Mouse (Mus musculus): Measurements from ENCODE around the gene Lrrc4. TPM values are rescaled to one million over a fixed set of nuclear protein-coding genes. Genes with fewer than 3 reads are reported as not detected.

Gene Lrrc4
- polyA plus RNA-seq, 1 experiment: 0.82 TPM

DNA sequence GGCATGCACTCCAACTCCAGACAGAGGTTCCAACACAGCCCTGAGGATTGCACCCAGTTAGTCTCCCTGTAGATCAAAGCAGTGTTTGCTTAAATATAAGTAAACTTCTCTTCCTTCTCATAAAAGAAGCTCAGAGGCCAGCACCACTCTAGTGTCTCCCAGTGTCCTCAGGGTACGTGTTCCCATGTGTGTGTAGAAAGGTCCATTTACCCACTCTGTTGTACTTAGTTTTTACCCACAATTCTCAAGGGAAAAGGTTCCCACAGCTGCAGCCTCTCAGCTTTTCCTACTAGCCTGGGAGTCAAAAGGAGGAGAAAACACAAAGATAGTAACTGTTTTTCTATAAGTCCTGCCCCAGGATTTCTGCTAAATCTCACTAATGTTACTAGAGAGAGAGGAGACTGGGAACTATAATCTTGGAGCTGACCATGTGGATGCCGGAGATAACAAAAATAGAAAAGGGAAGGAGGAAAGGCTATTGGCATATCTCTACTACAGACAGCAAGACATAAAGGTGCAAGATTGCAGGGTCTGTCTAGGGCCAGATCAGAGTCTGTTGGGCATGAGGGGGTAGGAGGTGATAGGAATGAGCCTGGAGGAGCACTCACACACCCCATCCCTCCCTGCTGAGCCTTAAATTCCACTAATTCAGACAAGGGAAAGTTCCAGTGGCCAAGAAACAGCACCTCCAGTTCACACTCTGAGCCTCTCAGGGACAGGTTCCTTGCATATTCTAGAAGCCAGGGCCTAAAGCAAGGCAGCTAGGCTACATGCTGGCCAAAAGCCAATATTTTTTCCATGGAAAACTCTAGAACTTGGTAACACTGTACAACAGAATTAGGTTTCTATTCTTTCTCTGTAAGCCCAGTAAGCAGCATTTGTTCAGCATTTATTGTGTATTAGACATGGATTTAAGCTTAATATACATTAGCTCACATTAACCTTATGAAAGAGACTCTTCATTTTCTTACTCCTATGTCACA lies 25.9 kb upstream of the Lrrc4 start:
- H3K4me1 ChIP-seq (ENCODE audit: control insufficient read depth, insufficient read depth, low read length): peaks cover 2% of the 10 kb centered on the region; the same call in 1 of the 2 replicates
- TF ChIP-seq CTCF (IDR thresholded peaks at IDR 0.05; ENCODE audit: insufficient read depth, low read length): no peak
- TF ChIP-seq POLR2A (IDR thresholded peaks at IDR 0.05; ENCODE audit: borderline replicate concordance, extremely low read depth, low read depth, low read length): no peak
- 66% methylated on average over 2 of the region's 2 CpGs for WGBS
- no peak overlapping the region for H3K4me3 ChIP-seq (replicated peaks; ENCODE audit: extremely low read depth, low read depth, low read length)
- DNase-seq: no peak

DNA sequence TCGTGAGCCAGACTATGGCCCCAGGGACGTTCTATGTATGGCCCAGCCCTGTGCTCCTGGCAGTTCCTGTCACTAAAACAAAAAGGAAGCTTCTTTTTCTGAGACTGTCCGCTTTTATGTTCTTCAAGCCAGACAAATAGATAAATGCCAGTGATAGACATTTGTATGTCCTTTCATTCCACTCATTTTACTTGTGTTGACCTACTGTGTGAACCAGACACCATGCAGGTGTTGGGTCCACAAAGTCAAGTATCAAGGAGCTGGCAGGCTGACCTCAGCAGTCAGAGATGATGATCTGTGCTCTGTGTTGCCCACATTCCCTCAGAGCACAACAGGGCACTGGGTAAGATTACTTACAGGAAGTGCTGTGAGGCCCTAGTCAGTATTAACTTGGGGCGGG lies 25.2 kb upstream of the Lrrc4 start:
- 77% methylated on average over 4 of the region's 4 CpGs for WGBS
- DNase-seq: no peak
- Histone ChIP-seq H3K4me3 (replicated peaks; ENCODE audit: extremely low read depth, low read depth, low read length) (no peak overlapping the region), H3K4me1 (ENCODE audit: control insufficient read depth, insufficient read depth, low read length) (peaks cover 2% of the 10 kb centered on the region; the same call in 1 of the 2 replicates)
- TF ChIP-seq CTCF (IDR thresholded peaks at IDR 0.05; ENCODE audit: insufficient read depth, low read length) (no peak), POLR2A (IDR thresholded peaks at IDR 0.05; ENCODE audit: borderline replicate concordance, extremely low read depth, low read depth, low read length) (no peak)

DNA sequence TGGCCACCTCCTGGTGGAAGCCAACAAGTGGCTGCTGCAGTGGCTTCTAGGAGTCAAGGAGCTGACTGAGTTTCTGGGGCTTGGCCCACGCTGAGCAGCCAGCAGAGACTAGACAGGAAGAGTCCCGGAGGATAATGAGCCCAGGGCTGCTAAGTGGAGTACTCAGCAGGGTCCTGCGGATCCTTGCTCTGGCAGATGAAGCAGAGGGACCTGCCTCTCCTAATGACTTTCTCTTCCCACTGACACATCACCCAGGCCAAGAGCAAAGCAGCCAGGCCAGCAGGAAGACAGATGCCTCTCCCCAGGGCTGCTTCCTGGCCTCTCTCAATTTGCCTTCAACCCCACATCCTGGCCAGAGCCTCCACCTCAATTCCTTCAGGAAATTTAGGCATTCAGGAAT lies 23.9 kb upstream of the Lrrc4 start:
- no peak for DNase-seq
- 33% methylated on average over 3 of the region's 3 CpGs for WGBS

DNA sequence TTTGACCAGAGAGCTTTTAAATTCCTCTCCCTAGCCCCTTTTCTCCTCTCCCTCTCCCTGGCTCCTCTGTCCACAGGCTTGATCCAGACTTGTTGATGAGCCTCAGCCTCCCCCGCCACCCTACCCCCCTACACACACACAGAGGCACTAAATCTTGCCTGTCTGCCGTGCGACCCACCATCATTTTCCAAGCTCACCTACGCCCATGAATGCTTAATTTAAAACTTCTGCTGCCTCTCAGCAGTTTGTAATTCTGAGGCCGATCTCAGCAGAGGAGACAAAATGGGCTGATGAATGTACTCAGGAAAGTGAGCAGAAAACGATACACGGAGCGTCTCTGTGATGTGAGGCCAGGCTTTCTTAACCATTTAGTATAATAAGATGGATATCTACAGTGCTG lies 23.1 kb upstream of the Lrrc4 start:
- Histone ChIP-seq H3K4me3 (replicated peaks; ENCODE audit: extremely low read depth, low read depth, low read length) (no peak overlapping the region), H3K4me1 (ENCODE audit: control insufficient read depth, insufficient read depth, low read length) (peaks cover 2% of the 10 kb centered on the region; the same call in 1 of the 2 replicates)
- WGBS: 92% methylated on average over 8 of the region's 8 CpGs
- TF ChIP-seq POLR2A (IDR thresholded peaks at IDR 0.05; ENCODE audit: borderline replicate concordance, extremely low read depth, low read depth, low read length): no peak
- no peak for TF ChIP-seq CTCF (IDR thresholded peaks at IDR 0.05; ENCODE audit: insufficient read depth, low read length)
- no peak for DNase-seq

More for the DNA sequence above, 23.9 kb upstream of the Lrrc4 start:
- Histone ChIP-seq H3K4me1 (ENCODE audit: control insufficient read depth, insufficient read depth, low read length) (peaks cover 2% of the 10 kb centered on the region; the same call in 1 of the 2 replicates), H3K4me3 (replicated peaks; ENCODE audit: extremely low read depth, low read depth, low read length) (no peak overlapping the region)
- no peak for TF ChIP-seq POLR2A (IDR thresholded peaks at IDR 0.05; ENCODE audit: borderline replicate concordance, extremely low read depth, low read depth, low read length)
- TF ChIP-seq CTCF (IDR thresholded peaks at IDR 0.05; ENCODE audit: insufficient read depth, low read length): no peak

DNA sequence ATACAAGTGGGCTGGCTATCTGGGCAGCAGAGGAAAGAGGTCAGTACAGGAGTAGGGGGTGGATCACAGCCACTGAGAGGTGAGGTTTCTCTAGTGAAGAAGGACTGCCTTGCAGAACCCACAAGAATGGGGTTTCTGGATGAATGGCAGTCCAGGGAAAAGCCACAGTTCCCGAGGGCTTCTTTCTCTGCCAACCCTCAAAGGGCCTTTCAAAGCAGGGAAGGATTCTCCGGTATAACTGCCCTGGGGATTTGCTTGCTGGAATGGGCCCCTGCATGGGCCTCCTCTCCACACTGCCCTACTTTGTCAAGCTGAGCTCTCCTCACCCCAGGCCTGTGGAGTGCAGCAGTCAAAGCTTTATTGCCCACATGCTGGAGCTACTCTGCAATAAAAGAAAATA lies 22.1 kb upstream of the Lrrc4 start:
- H3K4me3 ChIP-seq (replicated peaks; ENCODE audit: extremely low read depth, low read depth, low read length): no peak overlapping the region
- WGBS: 71% methylated on average over 2 of the region's 2 CpGs
- TF ChIP-seq POLR2A (IDR thresholded peaks at IDR 0.05; ENCODE audit: borderline replicate concordance, extremely low read depth, low read depth, low read length) (no peak), CTCF (IDR thresholded peaks at IDR 0.05; ENCODE audit: insufficient read depth, low read length) (no peak)
- H3K4me1 ChIP-seq (ENCODE audit: control insufficient read depth, insufficient read depth, low read length): peaks cover 2% of the 10 kb centered on the region; the same call in 1 of the 2 replicates
- no peak for DNase-seq

DNA sequence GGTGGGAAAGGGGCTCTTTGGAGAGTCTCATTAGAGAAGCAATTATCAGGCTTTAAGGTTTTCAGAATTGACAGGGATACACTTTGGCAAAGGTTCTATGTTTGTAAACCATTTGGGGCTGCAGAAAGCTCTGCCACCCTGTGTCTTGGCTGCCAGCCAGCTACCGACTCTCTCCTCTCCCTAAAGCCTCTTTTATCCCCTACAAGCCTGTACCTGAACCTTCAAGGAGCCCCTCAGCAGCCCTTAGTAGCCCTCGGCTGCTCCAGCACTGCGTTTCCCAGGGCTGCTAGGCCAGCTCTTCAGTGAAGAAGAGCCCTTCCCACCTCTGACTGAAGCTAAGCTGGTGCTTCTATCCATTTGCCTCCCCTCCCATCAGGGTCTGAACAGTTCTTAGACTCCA lies 21.6 kb upstream of the Lrrc4 start:
- 55% methylated on average over 3 of the region's 3 CpGs for WGBS
- DNase-seq: no peak
- H3K4me3 ChIP-seq (replicated peaks; ENCODE audit: extremely low read depth, low read depth, low read length): no peak overlapping the region
- TF ChIP-seq POLR2A (IDR thresholded peaks at IDR 0.05; ENCODE audit: borderline replicate concordance, extremely low read depth, low read depth, low read length) (no peak), CTCF (IDR thresholded peaks at IDR 0.05; ENCODE audit: insufficient read depth, low read length) (no peak)
- H3K4me1 ChIP-seq (ENCODE audit: control insufficient read depth, insufficient read depth, low read length): peaks cover 2% of the 10 kb centered on the region; the same call in 1 of the 2 replicates

DNA sequence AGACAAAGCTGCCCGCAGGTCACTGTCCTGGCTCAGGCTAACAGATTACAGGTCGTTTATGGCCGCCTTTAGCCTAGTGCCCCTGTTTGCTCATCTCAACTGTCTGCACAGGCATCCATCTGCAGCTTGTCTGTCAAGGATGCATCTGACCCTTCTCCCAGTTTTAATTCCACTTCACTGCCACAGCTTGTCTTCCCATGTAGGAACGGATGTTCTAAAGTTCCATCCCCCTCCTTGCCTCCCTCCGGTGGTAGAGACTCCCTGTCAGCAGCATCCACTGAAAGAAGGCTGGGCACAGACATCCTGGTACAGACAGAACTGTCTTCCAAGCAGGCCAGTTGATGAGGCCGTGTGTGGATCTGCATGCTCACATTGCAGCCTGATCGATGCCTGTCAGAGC lies 20.8 kb upstream of the Lrrc4 start:
- no peak for TF ChIP-seq POLR2A (IDR thresholded peaks at IDR 0.05; ENCODE audit: borderline replicate concordance, extremely low read depth, low read depth, low read length)
- DNase-seq: no peak
- WGBS: 67% methylated on average over 7 of the region's 7 CpGs
- H3K4me1 ChIP-seq (ENCODE audit: control insufficient read depth, insufficient read depth, low read length): peaks cover 5% of the 10 kb centered on the region; the same call in 1 of the 2 replicates
- no peak overlapping the region for H3K4me3 ChIP-seq (replicated peaks; ENCODE audit: extremely low read depth, low read depth, low read length)

DNA sequence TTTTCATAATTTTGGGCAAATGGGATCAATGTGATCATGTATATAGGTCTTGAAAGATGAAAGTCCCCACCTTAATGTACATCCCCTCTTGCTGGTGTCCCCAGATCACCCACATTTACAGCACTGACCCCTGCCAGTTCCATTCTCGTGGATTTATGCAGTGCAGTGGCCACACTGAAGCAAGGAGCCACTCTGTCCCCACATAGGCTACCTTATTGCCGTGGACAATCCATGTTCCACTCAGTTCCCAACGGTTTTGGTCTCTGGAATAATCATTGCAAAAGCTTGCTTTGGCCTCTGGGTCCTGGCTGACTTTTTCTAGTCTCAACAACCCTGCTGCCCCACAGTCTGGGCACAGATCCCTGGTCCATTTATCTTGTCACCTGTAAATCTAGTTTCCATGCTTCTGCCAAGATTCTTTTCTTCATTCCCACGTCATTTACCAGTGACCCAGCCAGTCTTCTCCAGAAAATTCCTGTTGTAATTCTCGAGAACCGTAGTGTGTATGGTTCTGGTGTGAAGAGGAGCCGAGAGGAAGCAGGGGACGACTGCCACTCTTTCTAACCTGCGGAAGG lies 18.9 kb upstream of the Lrrc4 start:
- TF ChIP-seq POLR2A (IDR thresholded peaks at IDR 0.05; ENCODE audit: borderline replicate concordance, extremely low read depth, low read depth, low read length): no peak
- no peak for TF ChIP-seq CTCF (IDR thresholded peaks at IDR 0.05; ENCODE audit: insufficient read depth, low read length)
- 79% methylated on average over 9 of the region's 9 CpGs for WGBS
- peaks cover 5% of the 10 kb centered on the region; the same call in 1 of the 2 replicates for H3K4me1 ChIP-seq (ENCODE audit: control insufficient read depth, insufficient read depth, low read length)
- no peak overlapping the region for H3K4me3 ChIP-seq (replicated peaks; ENCODE audit: extremely low read depth, low read depth, low read length)
- DNase-seq: no peak

DNA sequence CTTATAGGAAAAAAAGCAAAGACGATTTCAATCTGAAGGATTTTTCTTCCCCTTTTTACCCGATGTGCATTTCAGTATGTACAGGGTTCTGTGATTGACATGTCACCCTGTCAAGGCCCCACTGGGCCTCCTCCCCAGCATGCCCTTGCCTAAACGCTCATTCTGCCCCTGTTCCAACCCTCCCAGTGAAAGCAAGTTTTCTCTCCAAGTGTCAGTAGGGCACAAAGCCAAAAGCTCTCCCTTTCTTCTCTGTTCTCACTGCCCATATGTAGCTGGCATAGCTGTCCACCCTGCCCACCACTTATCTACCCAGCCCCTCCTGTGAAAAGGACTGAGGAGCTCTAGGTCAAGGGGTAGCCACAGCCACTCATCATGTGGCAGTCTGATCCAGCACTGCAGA lies 17.8 kb upstream of the Lrrc4 start:
- Histone ChIP-seq H3K4me1 (ENCODE audit: control insufficient read depth, insufficient read depth, low read length) (peaks cover 5% of the 10 kb centered on the region; the same call in 1 of the 2 replicates), H3K4me3 (replicated peaks; ENCODE audit: extremely low read depth, low read depth, low read length) (no peak overlapping the region)
- no peak for DNase-seq
- WGBS: 40% methylated on average over 3 of the region's 3 CpGs
- no peak for TF ChIP-seq CTCF (IDR thresholded peaks at IDR 0.05; ENCODE audit: insufficient read depth, low read length)
- TF ChIP-seq POLR2A (IDR thresholded peaks at IDR 0.05; ENCODE audit: borderline replicate concordance, extremely low read depth, low read depth, low read length): no peak
